Mouse (Mus musculus) heart, adult 11 months (tissue): Measurements from ENCODE around the gene Mapkap1.

ENCODE experiments used
- DNase-seq: peaks from one replicate; pipeline ENCODE4 v3.0.0; 2022

Gene Mapkap1

DNA sequence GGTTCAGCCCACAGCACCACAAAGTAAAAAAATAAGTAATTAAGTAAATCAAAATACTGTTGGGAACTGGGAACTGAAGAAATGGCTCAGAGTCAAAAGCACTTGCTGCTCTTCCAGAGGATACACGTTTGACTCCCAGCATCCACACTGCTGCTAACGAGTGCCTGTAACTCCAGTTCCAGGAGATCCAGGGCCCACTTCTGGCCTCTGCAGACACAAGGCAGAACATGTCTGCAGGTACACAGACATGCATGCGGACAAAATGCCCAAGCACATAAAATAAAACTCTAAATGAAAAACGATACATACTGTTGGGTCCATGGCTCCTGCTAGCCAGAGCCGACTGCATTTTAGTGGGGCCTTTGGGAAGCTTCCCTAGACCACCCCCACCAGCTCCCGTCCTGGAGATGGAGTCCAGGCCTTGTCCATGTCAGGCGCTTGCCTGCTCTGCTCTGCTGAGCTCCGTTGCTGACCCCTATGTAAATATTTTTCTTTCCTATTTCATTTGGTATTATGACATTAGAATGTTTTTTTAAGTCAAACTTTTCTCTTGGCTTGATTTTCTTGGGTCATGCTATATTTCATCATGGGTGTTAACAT is 185.9 kb downstream of the Mapkap1 start:
- DNase-seq: no peak

DNA sequence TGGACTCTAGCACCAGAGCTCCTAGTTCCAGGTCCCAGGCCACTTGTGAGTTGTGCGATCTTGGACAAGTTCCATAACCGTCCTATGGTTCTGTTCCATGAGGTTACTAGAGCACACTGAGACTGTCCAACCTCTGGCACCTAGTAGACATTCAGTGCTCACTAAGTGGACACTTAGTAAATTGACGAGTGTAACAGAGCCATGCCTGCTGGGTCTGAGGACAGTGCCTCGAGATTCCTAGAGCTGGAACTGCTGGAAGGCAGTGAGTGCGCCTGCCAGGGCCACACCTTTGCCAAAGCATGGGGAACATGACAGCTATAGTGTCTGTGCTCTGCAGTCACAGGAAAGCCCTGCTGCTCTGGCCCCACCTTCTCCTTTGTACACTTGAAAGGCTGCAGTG is 187.4 kb downstream of the Mapkap1 start:
- DNase-seq: peak; percentile 95

- DNase-seq: peak; percentile 83
These were observed 193.2 kb downstream of the Mapkap1 start for GRCm38 (mm10) chr2:34599606-34600255.

DNA sequence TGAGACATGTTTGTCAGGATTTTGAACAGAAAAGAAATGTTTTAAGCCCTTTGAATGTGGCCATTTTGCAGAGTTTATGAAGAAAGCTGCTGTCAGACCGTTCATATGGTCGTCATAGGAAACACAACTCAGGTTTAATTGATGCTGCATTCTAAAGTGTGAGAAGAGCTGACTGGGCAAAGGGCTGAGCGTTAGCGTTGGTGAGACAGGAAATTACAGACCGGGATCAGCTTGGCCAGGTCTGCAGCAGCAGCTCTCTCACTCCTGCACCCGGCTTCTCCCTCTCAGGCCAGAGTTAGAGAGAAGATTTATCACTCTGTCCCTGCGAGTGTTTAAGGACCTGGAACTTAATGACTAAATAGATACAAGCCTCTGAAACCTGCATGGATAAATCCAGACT is 194.2 kb downstream of the Mapkap1 start:
- peak; percentile 24 for DNase-seq

DNA sequence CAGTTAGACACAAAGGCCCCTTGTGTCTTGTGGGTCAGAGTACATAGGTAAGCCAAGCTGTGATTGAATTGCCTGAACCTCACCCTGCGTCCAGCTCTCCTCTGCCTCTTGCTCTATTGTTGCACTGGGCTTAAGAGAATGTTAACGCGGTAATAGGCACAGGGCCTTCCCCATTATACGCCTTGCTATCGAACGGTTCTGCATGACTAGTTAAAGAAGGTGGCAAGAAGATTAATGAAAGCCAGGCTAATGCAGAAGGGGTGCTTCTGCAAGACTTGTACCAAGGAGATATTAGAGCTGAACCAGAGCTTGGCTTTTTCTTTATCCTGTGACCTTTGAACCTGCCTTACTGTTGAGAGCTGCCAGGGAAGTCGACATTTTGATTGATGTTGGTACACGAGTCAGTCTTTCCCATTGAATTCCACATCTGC is 195.6 kb downstream of the Mapkap1 start:
- DNase-seq: peak; percentile 36

DNA sequence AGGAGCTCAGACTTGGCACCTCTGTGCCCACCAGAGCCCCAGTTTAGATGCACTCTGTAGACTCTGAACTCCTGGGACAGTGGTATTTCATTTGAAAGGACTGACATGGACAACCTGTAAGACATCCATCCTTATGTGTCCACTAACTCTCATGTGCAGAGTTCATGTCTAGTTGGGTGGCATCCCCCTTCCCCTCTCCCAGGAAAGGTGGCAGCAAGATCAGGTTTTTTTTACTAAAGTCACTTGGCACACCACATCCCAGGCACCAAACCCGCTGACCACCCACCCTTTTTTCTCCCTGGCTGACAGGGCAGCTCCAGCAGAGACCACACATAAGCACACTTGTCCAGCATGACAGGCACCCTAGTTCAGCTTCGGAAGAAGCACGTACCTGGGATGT is 196.3 kb downstream of the Mapkap1 start:
- peak; percentile 85 for DNase-seq

- no peak for DNase-seq
These were observed 197.2 kb downstream of the Mapkap1 start for GRCm38 (mm10) chr2:34603653-34604214.

- DNase-seq: no peak
These were observed 198.5 kb downstream of the Mapkap1 start for GRCm38 (mm10) chr2:34605040-34605439.

- no peak for DNase-seq
These were observed 202.3 kb downstream of the Mapkap1 start for GRCm38 (mm10) chr2:34608917-34609316.

- no peak for DNase-seq
These were observed 202.9 kb downstream of the Mapkap1 start for GRCm38 (mm10) chr2:34609516-34609915.

- no peak for DNase-seq
These were observed 214.3 kb downstream of the Mapkap1 start for GRCm38 (mm10) chr2:34620778-34621415.

GRCm38 (mm10) chr2:34621485-34621884 is 214.9 kb downstream of the Mapkap1 start:
- no peak for DNase-seq

GRCm38 (mm10) chr2:34622518-34622917 is 215.9 kb downstream of the Mapkap1 start:
- DNase-seq: no peak

DNA sequence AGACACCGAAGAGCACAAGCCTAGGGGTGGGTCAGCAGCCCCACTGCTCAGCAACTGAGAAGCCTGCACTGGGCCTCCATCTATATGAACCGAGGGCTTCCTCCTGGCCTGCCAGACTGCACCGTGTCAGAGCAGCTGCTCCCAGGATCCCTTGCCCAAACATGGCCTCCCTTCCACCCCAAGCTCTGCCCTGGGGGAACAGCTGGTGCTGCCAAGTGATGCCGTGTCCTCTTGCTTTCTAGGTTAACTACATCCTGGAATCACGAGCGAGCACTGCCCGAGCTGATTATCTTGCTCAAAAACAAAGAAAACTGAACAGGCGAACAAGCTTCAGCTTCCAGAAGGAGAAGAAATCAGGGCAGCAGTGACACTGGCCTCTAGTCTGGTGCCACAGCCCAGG is 216.6 kb downstream of the Mapkap1 start:
- no peak for DNase-seq

DNA sequence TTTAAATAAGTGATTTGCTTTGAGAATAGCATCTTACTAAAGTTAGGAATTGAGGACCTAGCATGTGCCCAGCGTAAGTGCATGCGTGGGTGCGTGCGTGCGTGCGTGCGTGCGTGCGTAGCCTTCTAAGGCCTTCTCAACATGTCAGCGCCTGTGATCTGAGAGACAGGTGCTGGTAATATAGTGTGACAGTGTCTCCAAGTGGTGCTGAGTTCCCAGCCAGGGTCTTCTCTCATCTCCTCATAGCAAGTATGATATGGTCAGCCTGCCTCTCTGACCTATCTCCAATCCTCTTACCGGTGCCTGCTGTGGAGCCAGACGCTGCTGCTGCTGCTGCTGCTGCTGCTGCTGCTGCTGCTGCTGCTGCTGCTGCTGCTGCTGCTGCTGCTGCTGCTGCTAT is 217.5 kb downstream of the Mapkap1 start:
- DNase-seq: peak; percentile 81

DNA sequence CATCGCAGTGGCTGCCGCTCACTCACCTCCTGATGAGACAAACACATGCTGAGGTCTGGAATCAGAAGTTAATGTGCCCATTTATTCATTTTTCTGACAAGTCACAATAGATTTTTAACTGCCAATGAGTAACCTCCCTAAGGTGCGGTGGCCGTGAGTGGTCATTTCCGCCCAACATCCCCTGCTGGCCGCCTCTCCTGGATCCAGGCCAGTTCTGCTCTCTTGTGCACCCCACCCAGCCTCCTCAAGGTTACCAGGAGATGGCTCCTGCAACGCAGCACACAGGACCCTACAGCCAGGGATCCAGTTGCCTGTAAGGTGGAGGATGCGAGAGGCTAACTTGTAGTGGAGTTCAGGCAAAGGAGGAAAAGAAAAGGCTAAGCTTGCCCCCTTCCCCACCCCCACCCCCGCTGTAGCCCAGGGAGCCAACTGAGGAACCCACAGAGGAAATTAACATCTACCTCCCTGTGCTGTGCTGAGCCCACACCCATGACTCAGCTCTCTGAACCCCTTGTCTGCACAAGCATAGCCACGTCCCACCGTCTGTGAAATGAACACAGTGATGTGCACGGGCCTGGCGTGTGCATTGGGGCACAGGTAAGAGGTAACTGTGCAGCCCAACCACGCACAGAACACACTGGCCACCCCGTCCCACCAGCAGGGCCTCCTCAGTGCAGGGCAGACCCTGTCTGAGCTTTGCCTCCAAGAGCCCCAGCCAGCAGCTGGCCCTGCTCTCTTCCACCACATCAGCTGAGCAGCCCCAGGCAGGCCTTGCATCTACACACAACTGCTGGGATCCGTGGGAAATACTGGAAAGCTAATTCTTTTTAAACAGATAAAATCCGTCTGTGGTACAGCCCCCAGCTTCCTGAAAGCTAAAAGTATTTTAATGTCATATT is 221.0 kb downstream of the Mapkap1 start:
- peak; percentile 97 for DNase-seq

DNA sequence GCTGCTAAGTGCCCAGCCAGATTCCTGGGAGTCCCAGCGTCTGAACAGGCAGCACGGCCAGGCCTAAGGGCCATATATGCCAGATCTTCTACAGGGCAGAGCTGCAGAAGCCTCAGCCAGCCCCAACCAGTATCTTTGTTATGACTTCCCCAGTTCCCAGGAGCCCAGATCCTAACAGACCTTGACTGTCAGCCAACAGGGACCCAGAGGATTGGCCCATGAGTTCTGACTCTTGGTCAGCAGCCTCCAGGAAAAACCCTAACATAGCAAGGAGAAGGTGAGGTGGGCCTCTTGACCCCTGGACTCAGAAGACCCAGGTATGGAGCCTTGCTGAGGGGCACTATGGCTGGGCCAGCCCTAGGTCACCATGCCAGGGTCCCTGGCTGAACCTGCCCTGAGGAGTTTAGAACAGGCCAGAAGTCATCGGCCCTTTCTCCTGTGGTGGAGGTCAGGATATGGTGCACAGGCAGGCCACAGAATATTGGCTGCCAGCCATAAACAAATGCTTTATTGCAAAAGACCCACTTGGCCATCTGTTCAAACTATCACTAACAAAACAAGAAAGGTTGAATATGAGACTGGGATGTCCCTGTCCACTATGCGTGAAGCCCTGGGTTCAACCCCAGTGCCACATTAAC is 222.5 kb downstream of the Mapkap1 start:
- DNase-seq: no peak

GRCm38 (mm10) chr2:34629758-34630157 is 223.2 kb downstream of the Mapkap1 start:
- no peak for DNase-seq

DNA sequence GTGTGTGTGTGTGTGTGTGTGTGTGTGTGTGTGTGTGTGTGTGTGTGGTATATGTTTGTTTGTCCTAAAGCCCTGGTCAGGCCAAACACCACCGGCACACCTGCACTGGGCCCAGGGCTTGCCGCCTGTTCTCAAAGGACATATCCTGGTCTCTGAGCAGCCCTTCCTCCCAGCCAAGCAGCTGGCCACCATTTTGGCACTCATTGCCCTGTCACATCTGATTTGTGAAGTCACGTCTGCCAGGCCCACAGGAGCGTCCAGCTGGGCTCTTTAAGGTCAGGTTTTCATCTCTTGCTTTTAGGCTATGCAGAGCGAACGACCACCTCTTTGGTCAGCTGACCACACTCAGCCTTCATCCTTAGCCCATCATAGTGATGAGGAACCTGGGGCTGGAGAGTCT is 223.9 kb downstream of the Mapkap1 start:
- no peak for DNase-seq

DNA sequence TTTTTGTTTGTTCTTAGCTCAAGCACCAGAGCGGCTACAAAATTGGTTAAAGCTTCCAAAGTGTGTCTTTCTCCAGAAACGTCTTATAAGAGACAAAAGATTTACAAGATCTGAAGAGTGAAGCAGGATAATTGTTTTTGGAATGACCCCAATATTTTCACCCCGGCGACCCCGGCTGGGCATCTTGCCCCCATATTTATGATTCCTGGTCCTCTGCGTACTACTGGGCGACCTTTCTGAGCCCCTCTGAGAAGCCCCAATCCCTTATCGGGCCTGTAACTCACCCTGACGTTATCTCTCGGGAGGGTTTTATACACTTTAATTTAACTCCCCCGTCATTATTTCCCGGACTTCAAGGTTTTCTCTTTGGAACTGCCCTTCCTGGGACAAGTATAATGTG is 225.5 kb downstream of the Mapkap1 start:
- no peak for DNase-seq

- DNase-seq: no peak
These were observed 228.9 kb downstream of the Mapkap1 start for GRCm38 (mm10) chr2:34635249-34636165.
